Mouse (Mus musculus) left cerebral cortex, adult 2 months (tissue): ENCODE data around the gene Tmprss12. TPM values are rescaled to one million over a fixed set of nuclear protein-coding genes. Genes with fewer than 3 reads are reported as not detected.
A peak's percentile ranks its signal among the peaks of the same experiment; 100 is the strongest.
"Not testable (repeated sequence)": the region's sequence is repeated elsewhere in the genome, so short reads cannot be mapped to it uniquely, and the experiment has no call there.

Experiments
- DNase-seq, 2 experiments: peaks; one replicate each; pipeline ENCODE4 v3.0.0; 2021 to 2022; ENCODE audit warnings: low spot score in 2 of 2, mixed read lengths in 1 of 2; ENCODE audit errors: extremely low spot score in 1 of 2
- H3K27ac ChIP-seq: fragments of 200-600 bp; 2 replicates; pipeline ENCODE4 v1.8.1; 2022
- H3K4me3 ChIP-seq: fragments of 200-600 bp; 2 replicates; pipeline ENCODE4 v1.8.1; 2022
- CTCF ChIP-seq: fragments of 200-600 bp; IDR thresholded peaks from 2 replicates; pipeline ENCODE4 v1.8.1; 2022; ENCODE audit warnings: antibody characterized with exemption, mild to moderate bottlenecking, moderate library complexity
- intact Hi-C: fragments of 180-260 bp; cut with DNase I; formaldehyde crosslinking; loops from one replicate; pipeline ENCODE4 v1.15.1; 2025
- total RNA-seq, 2 experiments: library from RNA; stranded (reverse); gene quantifications; 2 replicates each; pipeline ENCODE4 v1.2.3; 2021

Tmprss12 gene
- total RNA-seq, 2 experiments from 2014 or later, result not detected

GRCm38 (mm10) chr15:100277586-100277985 lies 3.1 kb upstream of the Tmprss12 start:
- TF ChIP-seq CTCF, result no peak
- intact Hi-C loops, result no loop called here
- DNase-seq, result no peak

DNA sequence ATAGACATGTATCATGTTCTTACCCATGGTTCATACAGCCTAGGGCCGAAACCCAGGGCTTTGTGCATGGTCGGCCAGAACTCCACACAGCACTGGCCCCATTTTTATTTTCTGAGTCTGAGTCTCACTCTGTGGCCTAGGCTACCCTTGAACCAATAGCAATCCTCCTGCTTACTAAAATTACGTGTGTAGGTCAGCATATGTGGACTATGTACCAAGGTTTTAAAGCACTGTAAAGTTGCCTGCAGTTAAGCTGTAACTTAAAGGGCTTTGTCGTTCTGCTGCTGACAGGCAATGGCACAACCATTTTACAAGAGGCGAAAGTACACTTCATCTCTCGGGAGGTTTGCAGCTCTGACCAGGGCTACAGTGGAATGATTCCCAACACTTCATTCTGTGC lies 8.3 kb downstream of the Tmprss12 start:
- TF ChIP-seq CTCF, result no peak
- Histone ChIP-seq H3K4me3 (no peak overlapping the region), H3K27ac (no peak overlapping the region)
- intact Hi-C loops, result no loop called here
- no peak for DNase-seq

More at GRCm38 (mm10) chr15:100277586-100277985, 3.1 kb upstream of the Tmprss12 start:
- no peak overlapping the region for H3K27ac ChIP-seq
- H3K4me3 ChIP-seq, result no peak overlapping the region

DNA sequence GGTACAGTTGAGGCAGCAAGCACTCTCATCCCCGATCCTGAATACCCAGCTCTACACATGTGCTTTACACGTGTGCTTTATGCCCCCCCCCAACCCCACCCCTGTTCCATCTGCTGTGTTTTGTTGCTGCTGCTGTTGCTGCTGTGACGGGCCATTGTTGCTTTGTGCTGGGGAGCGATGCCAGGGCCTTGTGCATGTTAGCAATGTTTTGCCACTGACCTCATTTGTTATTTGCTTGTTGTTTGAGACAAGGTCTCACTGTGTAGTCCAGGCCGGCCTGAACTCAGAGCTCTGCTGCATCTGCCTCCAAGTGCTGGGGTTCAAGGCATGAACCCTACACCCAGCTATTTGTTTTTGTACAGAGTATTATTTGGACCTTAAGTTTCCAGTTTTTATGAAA lies 10.2 kb downstream of the Tmprss12 start:
- H3K27ac ChIP-seq, result peak overlapping the region; percentile 47; the same call in 1 of the 2 replicates
- TF ChIP-seq CTCF, result no peak
- no peak overlapping the region for H3K4me3 ChIP-seq
- no peak for DNase-seq
- intact Hi-C loops, result no loop called here

GRCm38 (mm10) chr15:100292326-100292725 lies 11.7 kb downstream of the Tmprss12 start:
- Histone ChIP-seq H3K27ac (no peak overlapping the region), H3K4me3 (no peak overlapping the region)
- TF ChIP-seq CTCF, result no peak
- no peak for DNase-seq
- intact Hi-C loops, result no loop called here

- TF ChIP-seq CTCF, result no peak
- H3K27ac ChIP-seq, result no peak overlapping the region
- no peak for DNase-seq
- no peak overlapping the region for H3K4me3 ChIP-seq
- intact Hi-C loops, result no loop called here
Measured at GRCm38 (mm10) chr15:100297856-100298255, 17.2 kb downstream of the Tmprss12 start.

DNA sequence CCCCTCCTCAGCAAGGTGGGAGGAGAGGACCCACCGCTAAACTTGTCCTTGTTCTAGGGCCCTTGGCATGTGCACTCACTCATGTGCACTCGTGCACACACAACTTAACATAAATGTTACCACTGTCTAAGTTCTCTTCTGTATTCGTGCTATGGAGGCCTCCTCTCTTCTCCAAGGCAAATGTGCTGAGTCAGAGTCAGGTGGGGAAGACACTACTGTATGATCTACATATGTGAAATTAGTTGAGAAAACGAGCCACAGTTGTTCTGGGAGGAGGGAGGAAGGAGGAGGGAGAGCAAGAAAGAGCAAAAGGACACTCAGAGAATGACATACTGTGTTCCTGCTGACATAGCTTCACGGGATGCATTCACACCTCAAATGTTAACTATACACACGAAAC lies 19.9 kb downstream of the Tmprss12 start:
- no peak for TF ChIP-seq CTCF
- Histone ChIP-seq H3K4me3 (no peak overlapping the region), H3K27ac (no peak overlapping the region)
- intact Hi-C loops, result loop anchor here (5.0 kb wide), 2 partner anchors 63 to 317 kb away; partner anchors contain the start of gene Dazap2
- no peak for DNase-seq

- Histone ChIP-seq H3K27ac (no peak overlapping the region), H3K4me3 (no peak overlapping the region)
Measured at GRCm38 (mm10) chr15:100301556-100301955, 20.9 kb downstream of the Tmprss12 start.

GRCm38 (mm10) chr15:100303428-100304018 lies 22.9 kb downstream of the Tmprss12 start:
- intact Hi-C loops, result loop anchor here (5.0 kb wide), 2 partner anchors 66 to 314 kb away; partner anchors contain the start of gene Dazap2
- H3K4me3 ChIP-seq, result peak overlapping the region; percentile 56
- no peak for TF ChIP-seq CTCF
- DNase-seq, result no peak
- H3K27ac ChIP-seq, result peak overlapping the region; percentile 98

More at GRCm38 (mm10) chr15:100301556-100301955, 20.9 kb downstream of the Tmprss12 start:
- no peak for DNase-seq
- no peak for TF ChIP-seq CTCF
- intact Hi-C loops, result loop anchor here (5.0 kb wide), 2 partner anchors 64 to 316 kb away; partner anchors contain the start of gene Dazap2

GRCm38 (mm10) chr15:100304019-100304991 lies 23.7 kb downstream of the Tmprss12 start, which contains the start of gene Mettl7a1:
TSS of gene Mettl7a1 (plus strand) at chr15:100304140.
- peak; percentile 82 to 87 for DNase-seq
- intact Hi-C loops, result loop anchor here (5.0 kb wide), 2 partner anchors 67 to 313 kb away; partner anchors contain the start of gene Dazap2
- Histone ChIP-seq H3K4me3 (peak within 1 kb of the TSS; percentile 60), H3K27ac (peak within 1 kb of the TSS; percentile 98)
- no peak for TF ChIP-seq CTCF

DNA sequence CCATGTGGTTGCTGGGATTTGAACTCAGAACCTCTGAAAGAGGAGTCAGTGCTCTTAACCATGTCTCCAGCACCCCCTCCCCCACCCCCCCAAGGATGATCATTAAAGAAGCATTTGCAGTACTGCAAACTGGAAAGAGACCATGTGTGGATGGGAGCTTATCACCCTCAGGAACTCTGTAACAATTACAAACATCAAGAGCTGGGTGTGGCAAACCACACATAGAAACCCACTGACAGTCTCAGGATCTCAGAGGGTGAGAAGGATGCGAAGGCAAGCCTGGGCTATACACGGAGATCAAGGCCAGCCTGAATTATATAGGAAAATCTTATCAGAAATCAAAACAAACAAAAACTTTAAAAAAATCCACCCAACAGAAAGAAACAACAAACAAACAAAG lies 25.6 kb downstream of the Tmprss12 start:
- H3K4me3 ChIP-seq, result peak overlapping the region; percentile 60
- no peak overlapping the region for H3K27ac ChIP-seq
- DNase-seq, result no peak
- no peak for TF ChIP-seq CTCF
- intact Hi-C loops, result no loop called here

- intact Hi-C loops, H3K4me3 ChIP-seq, H3K27ac ChIP-seq, DNase-seq: not testable (repeated sequence)
- TF ChIP-seq CTCF, result peak; percentile 50
Measured at GRCm38 (mm10) chr15:100307438-100308096, 26.9 kb downstream of the Tmprss12 start.
